Mouse (Mus musculus) gastrocnemius, adult 18-20 months (tissue): ENCODE measurements at regions not wholly inside any gene's neighbourhood (a gene's known extent, or its start where the extent isn't known, plus 50 kb on each side); places are given as distances from the start of the nearest gene placed in this dataset. TPM values are rescaled to one million over a fixed set of nuclear protein-coding genes. Genes with fewer than 3 reads are reported as not detected.

ENCODE experiments used
- DNase-seq: peaks from one replicate; pipeline ENCODE4 v3.0.0; 2021; ENCODE audit warnings: low spot score
- microRNA-seq: library from miRNA; unstranded; fragments of <30 nt; microRNA quantifications from one replicate; pipeline ENCODE4 v1.2.0, GENCODE M21; 2021

GRCm38 (mm10) chr3:151351481-151352090 is 86.1 kb upstream of the Adgrl4 start:
- no peak for DNase-seq

- no peak for DNase-seq
Observed at GRCm38 (mm10) chr3:151366302-151366701, 71.4 kb upstream of the Adgrl4 start.

- no peak for DNase-seq
Observed at GRCm38 (mm10) chr3:151366707-151367306, 70.9 kb upstream of the Adgrl4 start.

GRCm38 (mm10) chr3:151383326-151384019 is 54.2 kb upstream of the Adgrl4 start:
- no peak for DNase-seq

GRCm38 (mm10) chr3:151384850-151385249 is 52.8 kb upstream of the Adgrl4 start:
- no peak for DNase-seq

- no peak for DNase-seq
Observed at GRCm38 (mm10) chr3:151386103-151386502, 51.6 kb upstream of the Adgrl4 start.

Small RNA genes in the stretch of these regions (microRNA-seq; reads per million reads assigned to microRNA genes)
- gene Mir3963 = not detected
